Mouse (Mus musculus) NIH3T3 (cell line): ENCODE measurements at regions not wholly inside any gene's neighbourhood (a gene's known extent, or its start where the extent isn't known, plus 50 kb on each side); places are given as distances from the start of the nearest gene placed in this dataset.
"Not testable (repeated sequence)": the region's sequence is repeated elsewhere in the genome, so short reads cannot be mapped to it uniquely, and the experiment has no call there.

ENCODE experiments used
- DNase-seq: peaks from one replicate; pipeline ENCODE4 v3.0.0-alpha.2; 2012; ENCODE audit warnings: low read depth

DNA sequence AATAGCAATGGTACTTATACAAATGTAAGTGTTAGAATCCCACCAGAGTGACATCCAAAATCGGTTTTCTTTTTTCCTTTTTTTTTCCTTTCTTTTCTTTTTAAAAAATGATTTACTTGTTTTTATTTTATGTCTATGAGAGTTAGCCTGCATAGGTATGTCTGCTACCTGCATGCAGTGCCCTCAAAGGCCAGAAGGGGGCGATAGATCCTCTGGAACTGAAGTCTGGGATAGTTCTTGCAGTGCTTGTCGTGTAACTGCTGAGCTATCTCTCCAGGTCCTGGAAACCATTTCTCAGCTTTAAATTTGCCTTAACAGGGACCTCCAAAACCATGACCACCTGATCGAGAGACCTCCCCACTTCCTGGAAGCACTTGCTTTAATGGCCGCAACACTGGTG is 93.8 kb downstream of the Defb7 start:
- peak; percentile 2 for DNase-seq

DNA sequence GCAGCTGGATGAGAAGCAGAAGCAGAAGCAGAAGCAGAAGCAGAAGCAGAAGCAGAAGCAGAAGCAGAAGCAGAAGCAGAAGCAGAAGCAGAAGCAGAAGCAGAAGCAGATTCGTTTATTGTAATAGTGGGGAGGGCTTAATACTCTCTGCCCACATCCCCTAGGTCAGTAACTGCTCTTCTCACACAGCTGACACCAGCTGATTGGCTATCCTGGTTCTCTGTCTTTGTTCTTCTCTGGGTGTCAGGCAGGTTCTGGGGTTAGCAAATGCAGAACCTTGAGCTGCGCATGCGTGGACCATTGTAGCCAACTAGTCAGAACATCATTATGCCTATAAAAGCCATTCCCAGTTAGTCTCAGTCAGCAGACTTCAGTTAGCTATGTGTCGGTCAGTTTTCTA is 106.6 kb downstream of the Defb7 start:
- not testable (repeated sequence) for DNase-seq

DNA sequence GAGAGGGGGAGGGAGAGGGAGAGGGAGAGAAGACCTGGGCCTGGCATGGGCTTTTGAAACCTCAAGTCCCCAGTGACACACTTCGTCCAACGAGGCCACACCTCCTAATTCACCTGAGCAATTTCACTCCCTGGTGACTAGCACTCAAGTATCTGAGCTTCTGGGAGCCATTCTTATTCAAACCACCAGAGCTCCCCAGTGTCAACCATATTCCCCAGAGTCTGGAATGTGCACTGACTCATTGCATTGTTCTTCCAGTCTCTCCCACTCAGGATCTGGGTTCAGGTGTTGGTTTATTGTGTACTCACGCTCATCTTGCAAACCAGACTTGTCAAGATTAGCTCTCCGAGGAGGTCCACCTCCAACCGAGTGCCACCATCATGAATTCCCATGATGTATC is 111.7 kb downstream of the Defb7 start:
- DNase-seq, result no peak

DNA sequence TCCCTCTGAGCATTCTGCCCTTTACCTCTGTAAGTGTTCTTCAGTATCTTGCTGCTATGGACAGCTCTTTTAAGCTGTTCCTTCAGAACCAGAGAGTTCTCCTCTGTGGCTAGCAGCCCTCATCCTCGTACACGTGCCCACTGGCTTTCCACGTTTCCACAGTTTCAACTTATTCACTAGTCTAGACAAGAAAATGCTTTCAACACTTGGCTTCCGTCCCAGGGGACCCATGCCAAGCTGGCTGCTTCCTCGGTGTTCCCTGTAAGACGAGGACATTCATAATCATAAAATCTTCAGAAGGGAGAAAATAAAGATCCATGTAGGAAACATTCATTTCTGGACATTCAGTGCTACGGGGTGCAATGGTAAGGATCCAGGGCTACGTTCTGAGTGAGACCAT is 101.9 kb upstream of the 4930467E23Rik start:
- no peak for DNase-seq

DNA sequence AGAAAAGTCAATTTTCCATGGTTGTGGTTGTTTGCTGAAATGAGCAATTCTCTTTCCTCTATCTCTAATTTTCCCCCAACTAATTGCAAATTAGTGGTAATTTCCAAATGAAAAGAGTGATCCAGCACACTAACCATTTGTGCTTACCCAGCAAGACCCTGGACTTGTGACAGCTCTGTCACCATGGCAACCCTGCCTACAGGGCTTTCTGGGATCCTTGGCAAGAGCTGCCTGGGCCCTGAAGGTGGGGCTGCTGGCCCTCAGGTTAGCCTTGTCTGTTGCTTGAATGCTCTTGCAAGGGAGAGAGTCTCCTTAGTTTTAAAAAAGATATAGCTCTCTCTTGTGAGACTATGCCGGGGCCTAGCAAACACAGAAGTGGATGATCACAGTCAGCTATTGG is 80.8 kb upstream of the 4930467E23Rik start:
- not testable (repeated sequence) for DNase-seq
